Mouse (Mus musculus) hindbrain, embryonic 12.5 days (tissue): Measurements from ENCODE around the gene L1cam. TPM values are rescaled to one million over a fixed set of nuclear protein-coding genes. Genes with fewer than 3 reads are reported as not detected.

Experiments used
- ATAC-seq: fragments of 200-750 bp; cut with Nextera tagmentation; 2 replicates; pipeline ENCODE4 v1.8.0; 2017; ENCODE audit warnings: moderate TSS enrichment; ENCODE audit not compliant: low FRiP score
- H3K27ac ChIP-seq: fragments of 300-500 bp; sonication (generic); 2 replicates; pipeline ENCODE4 v1.5.1; 2016; ENCODE audit warnings: mild to moderate bottlenecking
- H3K27me3 ChIP-seq: fragments of 300-500 bp; sonication (generic); 2 replicates; pipeline ENCODE4 v1.6.1; 2016; ENCODE audit warnings: mild to moderate bottlenecking
- H3K36me3 ChIP-seq: fragments of 300-500 bp; sonication (generic); 2 replicates; pipeline ENCODE4 v1.6.1; 2016; ENCODE audit warnings: mild to moderate bottlenecking
- H3K4me1 ChIP-seq: fragments of 300-500 bp; sonication (generic); 2 replicates; pipeline ENCODE4 v1.6.1; 2016
- H3K4me2 ChIP-seq: fragments of 300-500 bp; sonication (generic); replicated peaks from 2 replicates; pipeline ENCODE4 v1.6.1; 2016; ENCODE audit warnings: mild to moderate bottlenecking
- H3K4me3 ChIP-seq: fragments of 300-500 bp; sonication (generic); 2 replicates; pipeline ENCODE4 v1.5.1; 2016; ENCODE audit warnings: mild to moderate bottlenecking
- H3K9ac ChIP-seq: fragments of 300-500 bp; sonication (generic); 2 replicates; pipeline ENCODE4 v1.6.1; 2016; ENCODE audit warnings: mild to moderate bottlenecking, moderate library complexity
- H3K9me3 ChIP-seq: fragments of 300-500 bp; sonication (generic); replicated peaks from 2 replicates; pipeline ENCODE4 v1.6.1; 2016; ENCODE audit warnings: mild to moderate bottlenecking
- WGBS: fragments of 180-500 bp; shearing (Covaris S2); methylation state at CpG from one replicate; pipeline ENCODE4 v1.1.7; 2016; 5-methylcytosine and 5-hydroxymethylcytosine counted together
- polyA plus RNA-seq: library from polyadenylated mRNA; unstranded; fragments of >200 nt; fragmentation: Nextera tagmentation; extraction: Ambion mirVana; gene quantifications from 2 replicates; pipeline ENCODE4 v1.2.1, GENCODE M21; 2016

Gene L1cam
- polyA plus RNA-seq, 1 experiment from 2014 or later: 45.6 TPM

GRCm38 (mm10) chrX:73816596-73817314 is 79.2 kb downstream of the L1cam start:
- H3K27ac ChIP-seq: no peak overlapping the region
- ATAC-seq: no peak
- H3K27me3 ChIP-seq: no peaks in the 10 kb centered on the region
- H3K36me3 ChIP-seq: no peaks in the 10 kb centered on the region
- H3K4me2 ChIP-seq: no peak overlapping the region
- H3K9me3 ChIP-seq: no peaks in the 10 kb centered on the region
- WGBS: 61% methylated on average over 3 of the region's 3 CpGs
- no peaks in the 10 kb centered on the region for H3K4me1 ChIP-seq
- no peak overlapping the region for H3K4me3 ChIP-seq
- no peak overlapping the region for H3K9ac ChIP-seq

- H3K36me3 ChIP-seq: no peaks in the 10 kb centered on the region
- H3K27ac ChIP-seq: peak overlapping the region; percentile 79
- no peaks in the 10 kb centered on the region for H3K4me1 ChIP-seq
- H3K9ac ChIP-seq: peak overlapping the region; percentile 59
- WGBS: 17% methylated on average over 14 of the region's 14 CpGs
- H3K4me2 ChIP-seq: peak overlapping the region; percentile 44
- peak overlapping the region; percentile 25 for H3K4me3 ChIP-seq
- H3K9me3 ChIP-seq: no peaks in the 10 kb centered on the region
- no peaks in the 10 kb centered on the region for H3K27me3 ChIP-seq
- ATAC-seq: peak; percentile 85
These were observed 80.8 kb downstream of the L1cam start for GRCm38 (mm10) chrX:73815072-73815471.

DNA sequence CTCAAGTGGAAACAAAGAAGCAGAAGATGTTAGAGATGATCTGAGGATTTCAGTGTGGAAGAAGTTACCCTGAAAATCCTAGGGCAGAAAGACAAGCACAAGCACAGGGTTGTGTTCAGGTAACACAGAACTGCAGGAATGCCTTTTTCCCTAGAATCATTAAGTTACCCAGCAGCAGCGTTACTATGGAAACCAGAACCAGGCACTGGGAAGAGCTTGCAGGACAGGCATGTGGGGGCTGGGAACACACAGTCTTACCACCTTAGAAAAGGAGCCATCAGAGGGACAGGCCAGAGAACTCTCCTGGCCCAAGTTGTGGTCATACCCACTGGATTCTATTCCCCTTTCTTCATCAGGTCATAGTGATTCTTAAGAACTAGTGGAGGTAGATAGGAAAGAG is 90.1 kb downstream of the L1cam start:
- 56% methylated on average over 1 of the region's 1 CpGs for WGBS
- Histone ChIP-seq H3K27ac (peak overlapping the region; percentile 17; the same call in 1 of the 2 replicates), H3K4me3 (no peak overlapping the region), H3K27me3 (no peaks in the 10 kb centered on the region), H3K4me1 (no peaks in the 10 kb centered on the region), H3K36me3 (no peaks in the 10 kb centered on the region), H3K9me3 (no peaks in the 10 kb centered on the region), H3K4me2 (no peak overlapping the region), H3K9ac (no peak overlapping the region)
- no peak for ATAC-seq

Other genes with a start within 250 kb of the L1cam start
- gene Pnck, start 236.0 kb downstream of the L1cam start, polyA plus RNA-seq: 31.3 and 34.8 TPM in 2 replicates
- gene Slc6a8, start 223.0 kb downstream of the L1cam start, polyA plus RNA-seq: 6.6 and 7.7 TPM in 2 replicates
- gene Bcap31, start 179.9 kb downstream of the L1cam start, polyA plus RNA-seq: 132 and 136 TPM in 2 replicates
- 12.7 and 14.0 TPM in 2 replicates for gene Abcd1, start 179.5 kb downstream of the L1cam start, polyA plus RNA-seq
- gene Plxnb3, start 139.0 kb downstream of the L1cam start, polyA plus RNA-seq: 0.21 and 0.25 TPM in 2 replicates
- gene Srpk3, start 121.7 kb downstream of the L1cam start, polyA plus RNA-seq: 2.7 and 5.4 TPM in 2 replicates
- 150 and 167 TPM in 2 replicates for gene Idh3g, start 109.2 kb downstream of the L1cam start, polyA plus RNA-seq
- gene Ssr4, start 109.1 kb downstream of the L1cam start, polyA plus RNA-seq: 125 and 138 TPM in 2 replicates
- gene Pdzd4, start 71.1 kb downstream of the L1cam start, polyA plus RNA-seq: 2.7 and 2.8 TPM in 2 replicates
- 0.19 and 0.20 TPM in 2 replicates for gene Avpr2, start 4.0 kb downstream of the L1cam start, polyA plus RNA-seq
- 2.7 and 3.4 TPM in 2 replicates for gene Arhgap4, start 25.8 kb upstream of the L1cam start, polyA plus RNA-seq
- 105 and 118 TPM in 2 replicates for gene Naa10, start 25.8 kb upstream of the L1cam start, polyA plus RNA-seq
- 19.7 and 20.3 TPM in 2 replicates for gene Renbp, start 34.7 kb upstream of the L1cam start, polyA plus RNA-seq
- gene Hcfc1, start 70.3 kb upstream of the L1cam start, polyA plus RNA-seq: 77.4 and 78.6 TPM in 2 replicates
- 53.9 and 58.2 TPM in 2 replicates for gene Irak1, start 127.8 kb upstream of the L1cam start, polyA plus RNA-seq
- not detected in 2 replicates for gene Opn1mw, start 231.4 kb upstream of the L1cam start, polyA plus RNA-seq
- gene Mecp2, start 239.3 kb upstream of the L1cam start, polyA plus RNA-seq: 14.9 and 16.7 TPM in 2 replicates